Mouse (Mus musculus) midbrain, embryonic 15.5 days (tissue): ENCODE results near the gene Acot6. TPM values are rescaled to one million over a fixed set of nuclear protein-coding genes. Genes with fewer than 3 reads are reported as not detected.
"Not testable (repeated sequence)": the region's sequence is repeated elsewhere in the genome, so short reads cannot be mapped to it uniquely, and the experiment has no call there.

Experiments used
- ATAC-seq: fragments of 200-750 bp; cut with Nextera tagmentation; replicated peaks from 2 replicates; pipeline ENCODE4 v1.8.0; 2017; ENCODE audit warnings: moderate TSS enrichment
- H3K27ac ChIP-seq: fragments of 300-500 bp; sonication (generic); 2 replicates; pipeline ENCODE4 v1.5.1; 2015; ENCODE audit warnings: mild to moderate bottlenecking, inconsistent platforms
- H3K27me3 ChIP-seq: fragments of 300-500 bp; sonication (generic); replicated peaks from 2 replicates; pipeline ENCODE4 v1.6.1; 2015; ENCODE audit warnings: inconsistent platforms
- H3K36me3 ChIP-seq: fragments of 300-500 bp; sonication (generic); replicated peaks from 2 replicates; pipeline ENCODE4 v1.6.1; 2015; ENCODE audit warnings: inconsistent platforms
- H3K4me1 ChIP-seq: fragments of 300-500 bp; sonication (generic); 2 replicates; pipeline ENCODE4 v1.6.1; 2015; ENCODE audit warnings: inconsistent platforms
- H3K4me2 ChIP-seq: fragments of 300-500 bp; sonication (generic); 2 replicates; pipeline ENCODE4 v1.6.1; 2015; ENCODE audit warnings: inconsistent platforms, mild to moderate bottlenecking, moderate library complexity
- H3K4me3 ChIP-seq: fragments of 300-500 bp; sonication (generic); 2 replicates; pipeline ENCODE4 v1.5.1; 2015; ENCODE audit warnings: mild to moderate bottlenecking, inconsistent platforms
- H3K9ac ChIP-seq: fragments of 300-500 bp; sonication (generic); 2 replicates; pipeline ENCODE4 v1.6.1; 2015; ENCODE audit warnings: mild to moderate bottlenecking, inconsistent platforms
- H3K9me3 ChIP-seq: fragments of 300-500 bp; sonication (generic); 2 replicates; pipeline ENCODE4 v1.6.1; 2016; ENCODE audit warnings: inconsistent platforms
- WGBS: fragments of 180-500 bp; shearing (Covaris S2); methylation state at CpG from one replicate; pipeline ENCODE4 v1.1.7; 2015; ENCODE audit warnings: mixed read lengths; 5-methylcytosine and 5-hydroxymethylcytosine counted together
- polyA plus RNA-seq: library from polyadenylated mRNA; unstranded; fragments of >200 nt; fragmentation: Nextera tagmentation; extraction: Ambion mirVana; gene quantifications from 2 replicates; pipeline ENCODE4 v1.2.1, GENCODE M21; 2015

Acot6 gene
- polyA plus RNA-seq, 1 experiment from 2014 or later, result 1.1 TPM

DNA sequence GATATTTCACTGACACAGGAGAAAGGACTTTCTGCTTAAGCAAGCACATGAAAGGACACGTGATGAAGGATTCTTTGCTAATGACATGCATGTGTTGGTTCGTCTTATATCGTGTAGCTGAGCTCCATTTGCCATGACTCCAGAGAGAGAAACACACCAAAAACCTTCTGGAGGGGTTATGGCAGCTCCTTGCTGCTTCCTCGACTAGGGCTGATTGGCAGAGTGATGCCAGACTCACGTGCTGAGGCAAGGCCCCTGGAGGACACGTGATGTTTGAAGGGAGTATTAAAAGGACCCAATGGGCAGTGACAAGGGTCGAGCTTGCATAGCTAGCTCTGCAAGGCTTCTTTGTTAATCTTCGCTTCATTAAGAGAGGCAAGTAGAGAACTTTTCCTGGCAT lies 32.2 kb upstream of the Acot6 start:
- Histone ChIP-seq H3K4me2 (no peak overlapping the region), H3K4me1 (no peaks in the 10 kb centered on the region), H3K9ac (no peak overlapping the region), H3K4me3 (no peak overlapping the region), H3K27ac (no peak overlapping the region), H3K9me3 (no peaks in the 10 kb centered on the region), H3K27me3 (peaks cover 19% of the 10 kb centered on the region), H3K36me3 (no peaks in the 10 kb centered on the region)
- 50% methylated on average over 8 of the region's 8 CpGs for WGBS
- ATAC-seq, result no peak

DNA sequence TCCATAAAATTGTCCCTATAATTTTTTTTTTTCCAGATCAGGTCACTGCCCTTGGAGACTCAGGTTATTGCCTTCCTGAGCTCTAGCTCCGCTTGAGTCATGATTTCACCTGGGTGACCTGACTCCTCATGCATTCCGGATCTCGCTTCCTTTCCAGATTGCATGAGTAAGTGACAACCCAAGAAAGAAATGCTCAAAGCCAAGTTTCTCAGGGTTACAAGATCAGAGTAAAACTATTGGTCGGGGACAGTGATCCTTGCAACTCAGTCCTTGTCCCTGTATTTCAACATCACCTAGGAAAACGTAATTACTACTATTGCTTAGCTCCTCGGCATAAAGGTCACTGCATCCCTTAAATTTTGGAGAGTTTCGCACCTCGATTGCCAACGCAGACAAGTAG lies 31.5 kb upstream of the Acot6 start, which contains the start of gene Acot5:
Gene Acot5, plus strand, starts transcription at position 340 of the 400 bp plus-strand sequence.
- Histone ChIP-seq H3K4me2 (peak within 1 kb of the TSS; percentile 58), H3K9me3 (no peaks in the 10 kb centered on the region), H3K36me3 (no peaks in the 10 kb centered on the region), H3K27me3 (peaks cover 19% of the 10 kb centered on the region), H3K4me1 (no peaks in the 10 kb centered on the region), H3K4me3 (peak within 1 kb of the TSS; percentile 43), H3K9ac (peak within 1 kb of the TSS; percentile 24; the same call in 1 of the 2 replicates), H3K27ac (no peak within 1 kb of the TSS)
- WGBS, result 60% methylated on average over 9 of the region's 9 CpGs
- ATAC-seq, result no peak

DNA sequence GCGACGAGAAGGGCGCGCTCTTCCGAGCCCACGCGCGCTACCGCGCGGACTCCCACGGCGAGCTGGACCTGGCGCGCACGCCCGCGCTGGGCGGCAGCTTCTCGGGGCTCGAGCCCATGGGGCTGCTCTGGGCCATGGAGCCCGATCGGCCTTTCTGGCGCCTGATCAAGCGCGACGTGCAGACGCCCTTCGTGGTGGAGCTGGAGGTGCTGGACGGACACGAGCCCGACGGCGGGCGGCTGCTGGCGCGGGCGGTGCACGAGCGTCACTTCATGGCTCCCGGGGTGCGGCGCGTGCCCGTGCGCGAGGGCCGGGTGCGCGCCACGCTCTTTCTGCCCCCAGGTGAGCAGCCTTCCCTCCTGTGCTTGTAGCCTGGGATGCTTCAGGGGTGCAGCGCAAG lies 30.9 kb upstream of the Acot6 start:
- peak overlapping the region; percentile 58 for H3K4me2 ChIP-seq
- ATAC-seq, H3K27ac ChIP-seq, H3K9me3 ChIP-seq, H3K4me1 ChIP-seq, H3K36me3 ChIP-seq: not testable (repeated sequence)
- under 1% methylated on average over 47 of the region's 52 CpGs for WGBS
- peaks cover 19% of the 10 kb centered on the region for H3K27me3 ChIP-seq
- peak overlapping the region; percentile 43 for H3K4me3 ChIP-seq
- H3K9ac ChIP-seq, result peak overlapping the region; percentile 24; the same call in 1 of the 2 replicates

DNA sequence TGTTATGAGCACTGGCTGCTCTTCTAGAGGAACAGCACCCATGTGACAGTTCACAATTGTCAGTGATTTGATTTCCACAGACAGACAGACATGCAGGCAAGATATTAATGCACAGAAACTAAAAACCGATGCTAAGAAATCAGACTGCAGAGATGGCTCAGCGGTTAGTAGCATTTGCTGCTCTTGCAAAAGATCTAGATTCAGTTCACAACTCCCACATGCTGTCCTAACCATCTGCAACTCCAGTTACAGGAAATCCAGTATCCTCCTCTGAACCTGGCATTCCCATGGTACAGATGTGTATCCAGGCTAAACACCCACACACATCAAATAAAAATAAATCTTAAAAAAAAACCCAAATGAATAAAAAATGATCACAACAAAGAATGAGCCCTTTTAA lies 28.8 kb upstream of the Acot6 start:
- Histone ChIP-seq H3K36me3 (no peaks in the 10 kb centered on the region), H3K27me3 (peaks cover 19% of the 10 kb centered on the region), H3K4me2 (no peak overlapping the region), H3K27ac (no peak overlapping the region), H3K4me1 (no peaks in the 10 kb centered on the region), H3K4me3 (no peak overlapping the region), H3K9me3 (no peaks in the 10 kb centered on the region), H3K9ac (no peak overlapping the region)
- ATAC-seq, result no peak
- WGBS, result 90% methylated on average over 2 of the region's 2 CpGs

DNA sequence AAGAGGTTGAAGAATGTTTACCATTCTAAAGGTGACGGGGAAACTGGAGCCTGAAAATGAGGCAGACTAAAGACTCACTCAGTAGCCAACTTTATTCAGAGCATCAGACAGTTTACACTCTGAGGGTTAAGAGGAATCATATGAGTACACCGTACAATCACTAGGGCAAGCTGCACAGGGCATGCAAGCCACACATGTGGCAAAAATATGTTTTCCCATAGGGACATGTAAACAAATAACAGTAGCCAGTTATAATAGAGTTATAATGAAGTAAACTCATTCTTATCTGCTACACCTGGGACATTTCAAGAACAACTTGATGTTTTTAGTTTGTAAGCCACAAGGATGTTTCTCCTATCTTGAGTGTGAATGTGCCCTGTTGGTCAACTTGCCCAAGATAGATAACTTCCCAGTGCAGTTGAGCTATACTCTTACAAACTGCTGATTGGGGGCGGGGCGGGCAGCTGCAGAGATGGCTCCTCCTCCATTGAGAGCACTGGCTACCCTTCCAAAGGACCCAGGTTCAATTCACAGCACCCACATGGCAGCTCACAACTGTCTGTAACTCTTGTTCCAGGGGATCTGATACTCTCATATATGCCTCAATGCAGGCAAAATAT lies 23.0 kb upstream of the Acot6 start:
- H3K4me1 ChIP-seq, result no peaks in the 10 kb centered on the region
- H3K27ac ChIP-seq, result no peak overlapping the region
- H3K9me3 ChIP-seq, result no peaks in the 10 kb centered on the region
- H3K9ac ChIP-seq, result no peak overlapping the region
- no peaks in the 10 kb centered on the region for H3K36me3 ChIP-seq
- ATAC-seq, result no peak
- H3K27me3 ChIP-seq, result no peaks in the 10 kb centered on the region
- 86% methylated on average over 4 of the region's 4 CpGs for WGBS
- H3K4me3 ChIP-seq, result no peak overlapping the region
- H3K4me2 ChIP-seq, result no peak overlapping the region

DNA sequence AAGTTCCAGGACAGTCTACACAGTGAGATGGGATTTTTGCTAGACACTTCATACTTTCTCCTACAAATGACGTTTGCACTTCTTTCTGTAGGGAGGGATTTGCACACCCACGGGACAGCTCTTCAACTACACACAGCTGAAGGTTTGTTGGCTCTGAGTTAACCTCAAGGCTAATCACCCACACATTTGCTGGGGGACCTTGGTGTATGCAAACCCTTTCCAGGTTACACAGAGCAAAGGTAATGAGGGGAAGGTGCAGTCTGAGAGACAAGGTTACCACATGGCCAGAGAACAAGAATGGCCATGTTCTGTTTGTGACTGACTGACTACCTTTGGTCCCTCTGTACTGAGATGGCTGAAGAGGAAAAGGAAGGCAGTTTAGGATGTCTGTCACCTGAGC lies 16.6 kb upstream of the Acot6 start:
- no peak overlapping the region for H3K4me2 ChIP-seq
- H3K27me3 ChIP-seq, result no peaks in the 10 kb centered on the region
- no peaks in the 10 kb centered on the region for H3K4me1 ChIP-seq
- H3K9ac ChIP-seq, result no peak overlapping the region
- no peak for ATAC-seq
- no peak overlapping the region for H3K4me3 ChIP-seq
- H3K27ac ChIP-seq, result no peak overlapping the region
- 88% methylated on average over 2 of the region's 2 CpGs for WGBS
- H3K9me3 ChIP-seq, result no peaks in the 10 kb centered on the region
- no peaks in the 10 kb centered on the region for H3K36me3 ChIP-seq

DNA sequence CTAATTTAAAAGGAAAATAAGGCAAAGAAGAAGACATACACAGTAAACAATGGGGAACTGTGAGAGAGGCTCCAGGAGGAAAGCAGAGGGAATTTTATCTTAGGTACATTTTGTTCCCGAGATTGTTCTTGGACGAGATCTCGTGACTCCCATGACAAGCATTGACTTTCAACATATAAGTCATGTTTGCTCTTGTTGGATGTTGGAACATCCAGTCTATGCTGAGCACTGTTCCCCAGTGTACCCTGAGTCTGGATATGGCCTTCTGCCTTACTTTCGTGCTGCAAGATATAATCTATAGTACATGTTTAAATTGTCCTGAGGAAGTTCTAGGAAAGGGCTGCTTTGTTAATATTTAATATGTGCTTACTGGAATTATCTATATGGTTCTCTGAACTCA lies 15.9 kb upstream of the Acot6 start:
- Histone ChIP-seq H3K27me3 (no peaks in the 10 kb centered on the region), H3K4me2 (no peak overlapping the region), H3K9ac (no peak overlapping the region), H3K27ac (no peak overlapping the region), H3K4me1 (no peaks in the 10 kb centered on the region), H3K36me3 (no peaks in the 10 kb centered on the region), H3K4me3 (no peak overlapping the region), H3K9me3 (0 out of 2 replicates have a peak, but pooled peaks cover under 1% of the 10 kb centered on the region)
- 91% methylated on average over 4 of the region's 4 CpGs for WGBS
- no peak for ATAC-seq

DNA sequence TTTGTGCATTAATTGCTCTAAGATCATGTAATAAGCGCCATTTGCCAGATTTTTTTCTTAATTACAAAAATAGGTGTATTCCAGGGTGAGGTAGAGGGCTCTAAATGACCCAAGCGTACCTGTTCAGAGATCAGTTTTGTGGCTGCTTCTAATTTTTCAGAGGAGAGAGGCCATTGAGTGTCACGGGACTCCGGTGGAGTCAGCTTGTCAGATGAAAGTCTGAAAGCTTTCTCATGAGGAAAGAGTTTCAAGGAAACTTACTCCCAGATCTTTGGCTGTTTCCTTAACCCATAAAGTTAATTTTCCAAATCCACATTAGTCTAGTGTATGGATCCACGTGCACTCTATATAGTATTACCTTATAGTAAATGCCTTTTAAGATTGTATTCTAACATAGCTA lies 5.8 kb upstream of the Acot6 start:
- H3K27me3 ChIP-seq, H3K4me1 ChIP-seq, ATAC-seq, H3K9me3 ChIP-seq, H3K27ac ChIP-seq, H3K9ac ChIP-seq, H3K36me3 ChIP-seq, H3K4me3 ChIP-seq, H3K4me2 ChIP-seq: not testable (repeated sequence)
- 84% methylated on average over 5 of the region's 5 CpGs for WGBS

DNA sequence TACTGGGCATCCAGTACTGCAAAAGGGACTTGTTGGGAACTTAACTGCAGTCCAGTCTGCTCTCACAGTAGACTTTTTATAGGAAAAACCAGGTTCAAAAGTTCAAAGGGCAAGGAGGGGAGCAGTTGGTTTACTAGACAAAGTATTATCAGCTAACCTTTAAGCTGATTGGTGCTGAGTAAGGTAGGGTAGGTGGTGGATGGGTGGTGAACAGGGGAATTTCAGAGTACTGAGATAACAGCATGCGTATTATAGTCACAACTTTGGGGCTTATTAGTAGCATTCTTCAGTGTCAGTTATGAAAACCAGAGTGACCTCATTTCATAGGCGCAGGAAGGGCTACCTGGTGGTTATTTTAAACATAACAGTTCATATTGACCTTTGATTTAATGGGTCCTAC lies 849 bp upstream of the Acot6 start:
- Histone ChIP-seq H3K36me3 (no peaks in the 10 kb centered on the region), H3K27me3 (no peaks in the 10 kb centered on the region), H3K4me1 (peaks cover 7% of the 10 kb centered on the region), H3K4me3 (no peak overlapping the region), H3K27ac (no peak overlapping the region), H3K9ac (no peak overlapping the region), H3K9me3 (no peaks in the 10 kb centered on the region), H3K4me2 (no peak overlapping the region)
- ATAC-seq, result no peak
- WGBS, result 99% methylated on average over 2 of the region's 2 CpGs

DNA sequence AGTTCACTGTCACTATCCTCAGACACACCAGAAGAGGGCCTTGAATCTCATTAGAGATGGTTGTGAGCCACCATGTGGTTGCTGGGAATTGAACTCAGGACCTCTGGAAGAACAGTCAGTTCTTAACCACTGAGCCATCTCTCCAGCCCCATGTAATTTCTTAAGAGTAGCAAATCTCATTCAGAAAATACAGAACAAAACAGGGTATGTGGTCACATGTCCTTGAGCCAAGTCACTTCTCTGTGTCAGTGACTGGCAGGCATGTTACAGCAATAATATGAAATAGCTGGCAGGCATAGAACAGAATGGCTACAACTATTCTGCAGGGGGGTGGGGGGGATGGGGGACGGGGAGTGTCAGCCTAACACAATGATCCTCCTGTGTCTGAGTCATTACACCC lies 383 bp upstream of the Acot6 start:
- WGBS, result 43% methylated on average over 1 of the region's 1 CpGs
- H3K4me1 ChIP-seq, result peaks cover 7% of the 10 kb centered on the region
- no peaks in the 10 kb centered on the region for H3K36me3 ChIP-seq
- no peaks in the 10 kb centered on the region for H3K27me3 ChIP-seq
- H3K4me2 ChIP-seq, result peak overlapping the region; percentile 74
- H3K9ac ChIP-seq, result no peak overlapping the region
- no peaks in the 10 kb centered on the region for H3K9me3 ChIP-seq
- no peak overlapping the region for H3K27ac ChIP-seq
- no peak overlapping the region for H3K4me3 ChIP-seq
- ATAC-seq, result no peak

DNA sequence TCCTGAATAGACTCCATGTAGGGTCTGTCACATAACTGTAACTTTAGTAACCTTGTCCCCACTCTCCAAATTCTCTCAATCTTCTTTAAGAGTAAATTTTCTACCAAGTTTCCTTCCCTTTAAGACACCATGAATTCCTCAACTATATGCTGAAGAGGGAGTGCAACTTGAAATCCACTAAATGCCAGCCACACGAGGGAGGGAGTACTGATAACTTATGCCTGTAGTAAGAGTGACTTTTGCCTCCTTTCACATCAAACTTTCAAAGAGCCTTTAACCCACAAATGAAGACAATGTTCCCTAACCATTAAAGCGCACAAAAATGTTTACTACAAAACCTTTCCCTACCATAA lies 1.0 kb downstream of the Acot6 start:
- peak overlapping the region; percentile 57 for H3K4me3 ChIP-seq
- no peak overlapping the region for H3K9ac ChIP-seq
- peaks cover 7% of the 10 kb centered on the region for H3K4me1 ChIP-seq
- no peaks in the 10 kb centered on the region for H3K27me3 ChIP-seq
- peak overlapping the region; percentile 72; the same call in 1 of the 2 replicates for H3K27ac ChIP-seq
- H3K36me3 ChIP-seq, result no peaks in the 10 kb centered on the region
- no peaks in the 10 kb centered on the region for H3K9me3 ChIP-seq
- WGBS, result 63% methylated on average over 2 of the region's 2 CpGs
- no peak for ATAC-seq
- peak overlapping the region; percentile 74 for H3K4me2 ChIP-seq

DNA sequence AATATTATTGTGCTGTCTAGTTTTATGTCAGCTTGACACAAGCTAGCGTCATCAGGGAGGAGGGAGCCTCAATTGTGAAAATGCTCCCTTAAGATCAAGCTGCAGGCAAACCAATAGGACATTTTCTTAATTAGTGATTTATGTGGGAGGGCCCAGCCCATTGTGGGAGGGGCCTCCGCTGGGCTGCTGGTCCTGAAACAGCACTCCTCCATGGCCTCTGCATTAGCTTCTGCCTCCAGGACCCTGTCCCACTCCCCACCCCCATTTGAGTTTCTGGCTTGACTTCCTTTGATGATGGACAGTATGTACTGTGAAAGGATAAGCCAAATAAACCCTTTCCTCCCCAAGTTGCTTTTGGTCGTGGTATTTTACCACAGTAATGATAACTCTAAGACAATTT lies 6.6 kb downstream of the Acot6 start:
- no peak overlapping the region for H3K4me2 ChIP-seq
- no peak overlapping the region for H3K9ac ChIP-seq
- WGBS, result 78% methylated on average over 3 of the region's 3 CpGs
- no peak overlapping the region for H3K4me3 ChIP-seq
- no peak for ATAC-seq
- no peaks in the 10 kb centered on the region for H3K4me1 ChIP-seq
- no peaks in the 10 kb centered on the region for H3K36me3 ChIP-seq
- no peak overlapping the region for H3K27ac ChIP-seq
- no peaks in the 10 kb centered on the region for H3K9me3 ChIP-seq
- no peaks in the 10 kb centered on the region for H3K27me3 ChIP-seq

DNA sequence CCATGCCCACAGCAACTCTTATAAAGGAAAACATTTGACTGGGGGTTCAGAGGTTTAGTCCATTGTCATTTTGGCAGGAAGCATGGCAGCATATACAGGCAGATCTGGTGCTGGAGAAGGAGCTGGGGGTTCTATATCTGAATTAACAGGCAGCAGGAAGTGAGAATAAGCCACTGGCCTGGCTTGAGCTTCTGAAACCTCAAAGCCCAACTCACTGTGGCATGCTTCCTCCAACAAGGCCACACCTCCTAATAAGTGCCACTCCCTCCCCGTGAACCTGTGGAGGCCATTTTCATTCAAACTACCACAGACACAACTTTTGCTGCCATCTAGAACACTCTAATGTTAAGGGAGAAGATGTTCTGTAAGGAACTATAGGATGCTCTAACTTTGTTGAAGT lies 7.2 kb downstream of the Acot6 start:
- Histone ChIP-seq H3K4me2 (no peak overlapping the region), H3K9ac (no peak overlapping the region), H3K4me1 (no peaks in the 10 kb centered on the region), H3K4me3 (no peak overlapping the region), H3K27ac (no peak overlapping the region), H3K9me3 (no peaks in the 10 kb centered on the region), H3K36me3 (no peaks in the 10 kb centered on the region), H3K27me3 (no peaks in the 10 kb centered on the region)
- no peak for ATAC-seq
- WGBS, result 86% methylated on average over 1 of the region's 1 CpGs
